Mouse (Mus musculus) Patski (cell line): Measurements from ENCODE around the gene Nav1. TPM values are rescaled to one million over a fixed set of nuclear protein-coding genes. Genes with fewer than 3 reads are reported as not detected.

Experiments
- ATAC-seq: fragments of 100-300 bp; one replicate; pipeline ENCODE4 v1.8.0; 2021
- CTCF ChIA-PET: fragments of 350-600 bp; sonication (Branson Sonifier 250); formaldehyde crosslinking; loops from one replicate; lab custom pipeline; 2022; ENCODE audit warnings: inconsistent platforms; lab: Charles Lee
- POLR2A ChIA-PET: fragments of 350-600 bp; sonication (Branson Sonifier 250); formaldehyde crosslinking; loops from one replicate; lab custom pipeline; 2022; ENCODE audit warnings: antibody characterized with exemption, inconsistent platforms; lab: Charles Lee
- DNase-seq: peaks from one replicate; pipeline ENCODE4 v3.0.0-alpha.2; 2011; ENCODE audit warnings: low read depth, low spot score
- H3K27me3 ChIP-seq: fragments of 371-371 bp; one replicate; pipeline ENCODE4 v1.5.1; 2021
- CTCF ChIP-seq: fragments of 100-300 bp; IDR thresholded peaks from one replicate; pipeline ENCODE4 v1.5.1; 2021
- in situ Hi-C: fragments of 300-500 bp; cut with MboI; formaldehyde crosslinking; loops from 3 replicates; pipeline ENCODE4 v1.11.1; 2018; ENCODE audit warnings: low pct_unique_long_range_greater_than_20kb, mixed read lengths
- polyA plus RNA-seq: library from polyadenylated mRNA; unstranded; gene quantifications from one replicate; pipeline ENCODE4 v1.2.3, GENCODE M21; 2021

Gene Nav1
- polyA plus RNA-seq, 1 experiment from 2014 or later: 22.1 TPM

GRCm38 (mm10) chr1:135536822-135537221 is 70.3 kb downstream of the Nav1 start:
- no peak for ATAC-seq
- no peak for TF ChIP-seq CTCF
- in situ Hi-C loops: no loop called here
- no peaks in the 10 kb centered on the region for H3K27me3 ChIP-seq
- DNase-seq: no peak
- ChIA-PET POLR2A (no interaction called here), CTCF (interaction anchor here (1.2 to 2.6 kb wide), 2 partner anchors 8 to 76 kb away, joined by 4 to 12 read pairs; no protein-coding TSS in a partner anchor)

GRCm38 (mm10) chr1:135536326-135536725 is 70.8 kb downstream of the Nav1 start:
- no peak for TF ChIP-seq CTCF
- ChIA-PET POLR2A (no interaction called here), CTCF (interaction anchor here (1.5 to 2.6 kb wide), 4 partner anchors 8 to 75 kb away, joined by 4 to 12 read pairs (median 5); no protein-coding TSS in a partner anchor)
- DNase-seq: peak; percentile 58
- peak; percentile 15 for ATAC-seq
- in situ Hi-C loops: no loop called here
- no peaks in the 10 kb centered on the region for H3K27me3 ChIP-seq

- CTCF ChIA-PET: interaction anchor here (0.8 to 2.6 kb wide), 7 partner anchors 8 to 135 kb away, joined by 3 to 12 read pairs (median 5); no protein-coding TSS in a partner anchor
- peak; percentile 73 for DNase-seq
- POLR2A ChIA-PET: interaction anchor here (0.7 to 1.0 kb wide), 2 partner anchors 68 to 96 kb away, joined by 3 read pairs; no protein-coding TSS in a partner anchor
- in situ Hi-C loops: no loop called here
- no peaks in the 10 kb centered on the region for H3K27me3 ChIP-seq
- peak; percentile 89 for ATAC-seq
- no peak for TF ChIP-seq CTCF
These were observed 71.8 kb downstream of the Nav1 start for GRCm38 (mm10) chr1:135535256-135535655.

DNA sequence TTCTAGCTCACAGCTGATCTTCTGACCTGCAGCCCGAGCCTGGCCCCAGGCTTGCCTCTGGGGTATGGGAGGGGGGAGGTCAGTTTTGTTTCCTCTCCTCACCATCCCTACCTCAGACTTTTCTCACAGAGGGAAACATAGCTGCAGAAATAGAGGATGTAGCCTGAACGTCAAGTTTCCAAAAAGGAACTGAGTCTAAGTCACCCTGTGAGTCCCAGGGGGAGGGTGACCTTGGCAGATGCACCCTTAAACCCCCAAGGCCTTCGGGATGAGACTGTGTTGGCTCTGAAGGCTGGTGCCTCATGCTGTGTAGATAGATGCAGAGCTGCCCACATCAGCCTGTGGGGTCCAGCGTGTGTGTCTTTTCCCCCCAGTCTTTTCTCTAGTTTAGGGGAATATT is 72.3 kb downstream of the Nav1 start:
- in situ Hi-C loops: no loop called here
- ChIA-PET POLR2A (interaction anchor here (1.0 kb wide), 1 partner anchor 67 kb away, joined by 3 read pairs; no protein-coding TSS in a partner anchor), CTCF (interaction anchor here (0.8 to 2.6 kb wide), 8 partner anchors 8 to 136 kb away, joined by 3 to 12 read pairs (median 4); no protein-coding TSS in a partner anchor)
- no peak for DNase-seq
- ATAC-seq: no peak
- no peaks in the 10 kb centered on the region for H3K27me3 ChIP-seq
- TF ChIP-seq CTCF: no peak

- no peak for TF ChIP-seq CTCF
- no peaks in the 10 kb centered on the region for H3K27me3 ChIP-seq
- POLR2A ChIA-PET: interaction anchor here (0.6 to 1.0 kb wide), 2 partner anchors 67 to 146 kb away, joined by 3 read pairs; no protein-coding TSS in a partner anchor
- DNase-seq (no peak), ATAC-seq (no peak)
- in situ Hi-C loops: no loop called here
- CTCF ChIA-PET: interaction anchor here (0.9 to 2.6 kb wide), 2 partner anchors 11 to 19 kb away, joined by 3 to 12 read pairs; no protein-coding TSS in a partner anchor
These were observed 73.0 kb downstream of the Nav1 start for GRCm38 (mm10) chr1:135534070-135534469.

DNA sequence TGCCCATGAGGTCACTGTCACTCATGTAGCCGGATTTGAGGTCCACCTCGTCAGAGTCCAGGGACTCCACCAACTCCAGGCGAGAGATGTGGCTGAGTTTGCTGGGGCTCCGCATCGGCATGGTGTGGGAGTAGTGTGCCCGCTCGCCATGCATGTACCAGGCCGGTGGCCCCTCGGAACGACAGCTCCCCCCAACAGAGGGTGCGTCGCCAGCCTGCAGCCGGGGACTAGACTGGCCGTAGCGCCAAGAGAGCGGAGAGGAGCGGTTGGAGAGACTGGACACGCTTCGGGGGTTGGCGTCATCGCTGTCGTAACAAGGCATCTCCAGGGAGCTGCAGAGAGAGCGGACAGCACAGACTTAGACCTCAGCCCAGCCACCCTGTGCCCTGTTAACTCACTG is 74.7 kb downstream of the Nav1 start:
- ChIA-PET CTCF (interaction anchor here (0.9 to 1.0 kb wide), 2 partner anchors 9 to 20 kb away, joined by 3 read pairs; no protein-coding TSS in a partner anchor), POLR2A (no interaction called here)
- no peak for DNase-seq
- ATAC-seq: no peak
- H3K27me3 ChIP-seq: no peaks in the 10 kb centered on the region
- in situ Hi-C loops: no loop called here
- TF ChIP-seq CTCF: no peak

DNA sequence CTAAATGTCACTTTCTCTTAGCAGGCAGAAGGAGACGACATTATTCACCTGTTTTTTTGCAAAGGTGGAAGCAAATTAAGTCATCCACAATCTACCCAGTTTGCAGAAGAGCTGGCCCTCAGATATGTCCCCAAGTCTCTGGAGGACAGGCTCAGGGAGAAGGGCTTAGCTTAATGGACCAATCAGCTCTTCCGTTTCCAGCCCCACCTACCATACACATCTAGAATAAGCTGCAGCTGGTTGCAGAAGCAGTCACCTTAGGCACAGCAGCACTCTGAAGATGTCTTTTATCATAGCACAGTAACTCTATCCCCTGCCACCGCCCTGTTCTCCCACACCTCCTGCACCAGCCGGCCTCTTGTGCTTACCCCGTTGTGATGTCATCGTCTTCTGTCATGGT is 75.1 kb downstream of the Nav1 start:
- POLR2A ChIA-PET: no interaction called here
- no peaks in the 10 kb centered on the region for H3K27me3 ChIP-seq
- CTCF ChIA-PET: interaction anchor here (0.9 to 1.0 kb wide), 3 partner anchors 9 to 20 kb away, joined by 3 to 4 read pairs (median 3); no protein-coding TSS in a partner anchor
- in situ Hi-C loops: no loop called here
- DNase-seq (no peak), ATAC-seq (no peak)
- TF ChIP-seq CTCF: no peak

DNA sequence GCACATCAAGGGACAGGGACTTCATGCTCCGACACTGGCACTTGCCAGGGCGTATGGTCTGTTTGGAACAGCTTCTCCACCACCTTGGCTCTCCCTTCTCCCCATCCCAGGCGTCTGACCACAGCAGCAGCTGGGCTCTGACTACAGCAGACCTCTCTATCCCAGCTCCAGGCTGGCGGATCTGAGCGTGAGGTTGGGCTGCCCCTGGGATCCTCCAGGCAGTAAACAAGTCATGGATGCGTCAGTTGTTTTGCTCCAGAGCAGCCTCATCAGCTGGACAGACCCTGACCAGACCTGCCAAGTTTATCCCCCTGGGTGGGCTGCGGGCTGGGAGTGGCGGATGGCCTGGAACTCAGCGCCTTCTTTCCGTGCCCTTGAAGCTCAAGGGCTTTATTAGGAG is 76.0 kb downstream of the Nav1 start:
- in situ Hi-C loops: no loop called here
- DNase-seq (no peak), ATAC-seq (no peak)
- CTCF ChIA-PET: interaction anchor here (1.0 to 1.2 kb wide), 2 partner anchors 11 to 54 kb away, joined by 3 to 4 read pairs; no protein-coding TSS in a partner anchor
- H3K27me3 ChIP-seq: no peaks in the 10 kb centered on the region
- TF ChIP-seq CTCF: no peak
- POLR2A ChIA-PET: interaction anchor here (0.5 kb wide), 1 partner anchor 359 kb away, joined by 4 read pairs; no protein-coding TSS in a partner anchor

- ChIA-PET POLR2A (no interaction called here), CTCF (interaction anchor here (0.9 to 1.4 kb wide), 2 partner anchors 11 to 20 kb away, joined by 3 to 4 read pairs; no protein-coding TSS in a partner anchor)
- in situ Hi-C loops: no loop called here
- ATAC-seq: no peak
- H3K27me3 ChIP-seq: no peaks in the 10 kb centered on the region
- no peak for TF ChIP-seq CTCF
- DNase-seq: no peak
These were observed 82.6 kb downstream of the Nav1 start for GRCm38 (mm10) chr1:135524518-135524860.

- no peaks in the 10 kb centered on the region for H3K27me3 ChIP-seq
- ATAC-seq: no peak
- no peak for TF ChIP-seq CTCF
- ChIA-PET POLR2A (no interaction called here), CTCF (interaction anchor here (0.9 to 1.5 kb wide), 4 partner anchors 12 to 126 kb away, joined by 3 to 4 read pairs (median 3); no protein-coding TSS in a partner anchor)
- in situ Hi-C loops: no loop called here
- no peak for DNase-seq
These were observed 83.1 kb downstream of the Nav1 start for GRCm38 (mm10) chr1:135523780-135524517.

DNA sequence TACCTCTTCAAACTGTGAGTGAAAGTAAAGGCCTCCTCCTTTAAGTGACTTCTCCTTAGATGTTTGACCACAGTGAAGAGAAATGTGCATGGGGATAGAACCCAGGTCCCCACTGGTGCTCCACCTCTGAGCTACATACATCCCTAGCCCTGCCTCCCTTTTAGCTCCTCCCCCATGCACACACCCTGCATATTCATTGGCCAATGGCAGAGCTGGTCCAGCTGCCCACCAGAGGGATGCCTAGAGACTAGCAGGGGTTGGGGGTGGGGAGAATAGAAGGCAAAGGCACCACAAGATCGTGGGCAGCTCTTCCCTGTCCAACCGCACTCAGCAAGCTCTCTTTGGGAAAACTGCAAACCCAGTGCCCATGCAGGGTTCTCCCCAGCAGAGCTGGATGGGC is 83.8 kb downstream of the Nav1 start:
- DNase-seq: no peak
- ChIA-PET POLR2A (no interaction called here), CTCF (interaction anchor here (0.9 to 1.5 kb wide), 4 partner anchors 9 to 125 kb away, joined by 3 read pairs; no protein-coding TSS in a partner anchor)
- no peak for TF ChIP-seq CTCF
- in situ Hi-C loops: no loop called here
- H3K27me3 ChIP-seq: no peaks in the 10 kb centered on the region
- ATAC-seq: no peak
